Mouse (Mus musculus) heart, adult 9 months (tissue): ENCODE data around the gene Rarres1.
A peak's percentile ranks its signal among the peaks of the same experiment; 100 is the strongest.

Experiments used
- DNase-seq, 2 experiments: peaks; one replicate each; pipeline ENCODE4 v3.0.0; 2022; ENCODE audit warnings: low spot score in 2 of 2

Rarres1 gene

GRCm38 (mm10) chr3:67515274-67515801, at the start of gene Rarres1:
Rarres1 (minus strand) TSS chr3:67515523.
- DNase-seq: peak; percentile 8 to 36

GRCm38 (mm10) chr3:67564731-67565357, 49.5 kb upstream of the Rarres1 start:
- DNase-seq: no peak

GRCm38 (mm10) chr3:67557718-67558354, 42.5 kb upstream of the Rarres1 start:
- no peak for DNase-seq

GRCm38 (mm10) chr3:67557200-67557651, 41.9 kb upstream of the Rarres1 start:
- peak; percentile 5 to 26 for DNase-seq

- no peak for DNase-seq
Observed at GRCm38 (mm10) chr3:67555211-67555610, 39.9 kb upstream of the Rarres1 start.

- DNase-seq: no peak
Observed at GRCm38 (mm10) chr3:67553927-67554448, 38.7 kb upstream of the Rarres1 start.

GRCm38 (mm10) chr3:67553281-67553680, 38.0 kb upstream of the Rarres1 start:
- DNase-seq: no peak

GRCm38 (mm10) chr3:67551193-67551592, 35.9 kb upstream of the Rarres1 start:
- no peak for DNase-seq

- no peak for DNase-seq
Observed at GRCm38 (mm10) chr3:67543630-67544029, 28.3 kb upstream of the Rarres1 start.

GRCm38 (mm10) chr3:67524768-67525167, 9.4 kb upstream of the Rarres1 start:
- no peak for DNase-seq

- no peak for DNase-seq
Observed at GRCm38 (mm10) chr3:67522709-67523108, 7.4 kb upstream of the Rarres1 start.

- no peak for DNase-seq
Observed at GRCm38 (mm10) chr3:67520568-67521143, 5.3 kb upstream of the Rarres1 start.

GRCm38 (mm10) chr3:67514801-67515273, 486 bp downstream of the Rarres1 start:
- DNase-seq: no peak

- peak; percentile 23 to 74 for DNase-seq
Observed at GRCm38 (mm10) chr3:67512807-67513206, 2.5 kb downstream of the Rarres1 start.

- DNase-seq: no peak
Observed at GRCm38 (mm10) chr3:67508216-67508892, 7.0 kb downstream of the Rarres1 start.

- no peak for DNase-seq
Observed at GRCm38 (mm10) chr3:67505286-67505685, 10.0 kb downstream of the Rarres1 start.

GRCm38 (mm10) chr3:67503878-67504277, 11.4 kb downstream of the Rarres1 start:
- DNase-seq: no peak

GRCm38 (mm10) chr3:67499406-67499791, 15.9 kb downstream of the Rarres1 start:
- no peak for DNase-seq

GRCm38 (mm10) chr3:67498773-67499405, 16.4 kb downstream of the Rarres1 start:
- DNase-seq: no peak

GRCm38 (mm10) chr3:67497998-67498397, 17.3 kb downstream of the Rarres1 start:
- no peak for DNase-seq

- DNase-seq: no peak
Observed at GRCm38 (mm10) chr3:67496310-67496709, 19.0 kb downstream of the Rarres1 start.
